Mouse (Mus musculus): Measurements from ENCODE around the gene Kprp. TPM values are rescaled to one million over a fixed set of nuclear protein-coding genes. Genes with fewer than 3 reads are reported as not detected.
"Not testable (repeated sequence)": the region's sequence is repeated elsewhere in the genome, so short reads cannot be mapped to it uniquely, and the experiment has no call there.

Kprp gene
- not detected in 2 replicates for polyA plus RNA-seq (2015; fragmentation: Nextera tagmentation; extraction: Ambion mirVana)

DNA sequence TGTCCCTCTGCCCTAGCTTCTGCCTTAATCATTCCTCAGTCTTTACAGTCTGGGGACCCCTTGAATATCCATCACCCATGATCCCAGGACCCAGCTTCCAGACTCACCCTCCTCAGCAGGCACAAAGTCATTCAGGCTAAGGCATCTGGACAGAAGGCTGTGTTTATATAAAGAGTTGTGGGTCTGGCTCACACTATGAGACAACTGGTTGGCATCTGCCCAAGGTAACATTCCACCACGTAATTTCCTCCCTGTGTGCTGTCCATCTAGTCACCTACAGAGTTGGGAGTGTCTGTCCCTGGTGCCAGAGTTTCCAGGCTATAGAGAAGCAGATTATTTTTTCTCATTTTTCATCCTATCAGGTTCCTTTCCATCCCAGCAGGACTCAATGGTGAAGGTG lies at the start of gene Kprp:
Gene Kprp, minus strand, starts transcription at position 140 of the 400 bp plus-strand sequence.
- no peaks in the 10 kb centered on the region for H3K27me3 ChIP-seq (replicated peaks; ENCODE audit: insufficient read depth, low read length)
- DNase-seq (ENCODE audit: low spot score) = no peak
- TF ChIP-seq CTCF (IDR thresholded peaks at IDR 0.05) = no peak
- no peak for TF ChIP-seq EP300 (IDR thresholded peaks at IDR 0.05)
- H3K36me3 ChIP-seq (ENCODE audit: insufficient read depth, low read length) = no peaks in the 10 kb centered on the region
- H3K4me3 ChIP-seq (ENCODE audit: low read depth, low read length) = no peak within 1 kb of the TSS
- WGBS = 19% methylated on average over 1 of the region's 1 CpGs
- H3K4me2 ChIP-seq (replicated peaks; ENCODE audit: low read depth, low read length) = no peak within 1 kb of the TSS
- no peak for ATAC-seq
- no peaks in the 10 kb centered on the region for H3K9me3 ChIP-seq (ENCODE audit: low read length)
- H3K9ac ChIP-seq (replicated peaks; ENCODE audit: low read depth) = no peak within 1 kb of the TSS
- no peaks in the 10 kb centered on the region for H3K4me1 ChIP-seq (ENCODE audit: insufficient read depth, low read depth, low read length)
- no peak within 1 kb of the TSS for H3K27ac ChIP-seq (ENCODE audit: low read length)

DNA sequence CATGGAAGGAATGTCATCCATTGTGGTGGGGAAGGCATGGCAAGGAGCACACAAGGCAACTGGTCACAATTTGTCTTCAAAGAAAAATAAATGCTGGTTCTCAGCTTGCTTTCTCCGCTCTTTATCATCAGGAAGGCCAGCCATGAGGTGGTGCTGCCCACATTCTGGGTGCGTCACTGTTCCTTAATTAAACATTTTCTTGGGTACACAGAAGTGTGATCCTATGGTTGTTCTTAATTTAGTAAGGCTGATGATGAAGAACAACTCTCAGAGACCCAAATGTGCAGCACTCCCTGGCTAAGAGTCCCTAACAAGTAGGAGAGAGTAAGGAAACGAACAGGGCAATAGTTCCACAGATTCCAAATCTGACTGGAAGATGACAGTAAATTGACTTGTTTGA lies 47.1 kb upstream of the Kprp start:
- Histone ChIP-seq H3K27ac (ENCODE audit: low read length) (no peak overlapping the region), H3K9ac (replicated peaks; ENCODE audit: low read depth) (no peak overlapping the region), H3K4me1 (ENCODE audit: insufficient read depth, low read depth, low read length) (no peaks in the 10 kb centered on the region), H3K4me2 (replicated peaks; ENCODE audit: low read depth, low read length) (no peak overlapping the region), H3K4me3 (ENCODE audit: low read depth, low read length) (no peak overlapping the region), H3K36me3 (ENCODE audit: insufficient read depth, low read length) (no peaks in the 10 kb centered on the region), H3K27me3 (replicated peaks; ENCODE audit: insufficient read depth, low read length) (no peaks in the 10 kb centered on the region), H3K9me3 (ENCODE audit: low read length) (no peaks in the 10 kb centered on the region)
- DNase-seq (ENCODE audit: low spot score) (no peak), ATAC-seq (no peak)
- whole genome bisulfite sequencing = 83% methylated on average over 3 of the region's 3 CpGs
- TF ChIP-seq CTCF (IDR thresholded peaks at IDR 0.05) (no peak), EP300 (IDR thresholded peaks at IDR 0.05) (no peak)

DNA sequence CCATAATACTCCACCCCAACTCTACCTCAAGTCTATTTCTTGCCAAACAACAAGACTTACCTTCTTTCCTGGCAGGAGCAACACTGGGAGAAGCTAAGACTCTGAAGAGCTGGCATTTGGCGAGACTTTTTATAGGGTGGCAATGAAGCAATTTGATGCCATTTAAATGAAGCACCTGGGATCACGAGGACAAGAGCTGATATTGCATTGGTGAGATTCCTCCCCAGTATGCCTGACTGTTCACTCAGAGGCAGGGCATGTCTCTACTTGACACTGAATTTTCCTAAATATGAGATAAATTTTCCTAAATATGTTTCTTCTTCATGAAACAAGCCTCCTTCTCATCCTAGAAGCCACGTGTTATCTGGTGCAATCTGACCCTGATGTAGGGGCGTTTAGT lies 43.1 kb upstream of the Kprp start, which contains the start of gene 2310050C09Rik:
Gene 2310050C09Rik, minus strand, starts transcription at position 101 of the 400 bp plus-strand sequence.
- WGBS = 74% methylated on average over 4 of the region's 4 CpGs
- ATAC-seq = no peak

DNA sequence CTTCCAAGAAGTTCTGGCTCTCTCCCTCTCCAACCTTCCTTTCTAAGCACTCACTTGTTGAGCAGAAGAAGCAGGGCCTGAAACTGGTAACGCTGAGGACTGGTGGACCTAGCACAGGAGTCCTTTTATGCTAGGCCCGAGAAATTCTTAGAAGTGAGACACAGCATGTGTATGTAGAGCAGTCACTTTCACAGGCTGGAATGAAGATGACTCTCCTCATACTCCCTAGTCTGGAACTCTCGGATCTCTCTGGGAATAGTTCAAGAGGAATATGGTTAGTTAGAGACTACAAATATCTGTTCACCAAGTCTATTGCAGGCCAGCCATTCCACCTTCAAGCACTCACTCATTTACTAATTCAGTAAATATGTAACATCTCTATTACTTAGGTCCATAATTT lies 24.1 kb upstream of the Kprp start, which contains the start of gene Lce1l:
Gene Lce1l, minus strand, starts transcription at position 101 of the 400 bp plus-strand sequence.
- Histone ChIP-seq H3K27ac (ENCODE audit: low read length) (no peak within 1 kb of the TSS), H3K27me3 (replicated peaks; ENCODE audit: insufficient read depth, low read length) (no peaks in the 10 kb centered on the region), H3K9me3 (ENCODE audit: low read length) (no peaks in the 10 kb centered on the region), H3K4me2 (replicated peaks; ENCODE audit: low read depth, low read length) (no peak within 1 kb of the TSS), H3K4me1 (ENCODE audit: insufficient read depth, low read depth, low read length) (no peaks in the 10 kb centered on the region), H3K9ac (replicated peaks; ENCODE audit: low read depth) (no peak within 1 kb of the TSS), H3K4me3 (ENCODE audit: low read depth, low read length) (no peak within 1 kb of the TSS), H3K36me3 (ENCODE audit: insufficient read depth, low read length) (no peaks in the 10 kb centered on the region)
- 72% methylated on average over 3 of the region's 3 CpGs for WGBS
- ATAC-seq (no peak), DNase-seq (ENCODE audit: low spot score) (no peak)
- no peak for TF ChIP-seq CTCF (IDR thresholded peaks at IDR 0.05)

More for the DNA sequence above, 43.1 kb upstream of the Kprp start, which contains the start of gene 2310050C09Rik:
- no peaks in the 10 kb centered on the region for H3K4me1 ChIP-seq (ENCODE audit: insufficient read depth, low read depth, low read length)
- no peak within 1 kb of the TSS for H3K4me3 ChIP-seq (ENCODE audit: low read depth, low read length)
- H3K9ac ChIP-seq (replicated peaks; ENCODE audit: low read depth) = no peak within 1 kb of the TSS
- H3K27me3 ChIP-seq (replicated peaks; ENCODE audit: insufficient read depth, low read length) = no peaks in the 10 kb centered on the region
- H3K36me3 ChIP-seq (ENCODE audit: insufficient read depth, low read length) = no peaks in the 10 kb centered on the region
- no peaks in the 10 kb centered on the region for H3K9me3 ChIP-seq (ENCODE audit: low read length)
- H3K4me2 ChIP-seq (replicated peaks; ENCODE audit: low read depth, low read length) = no peak within 1 kb of the TSS
- no peak within 1 kb of the TSS for H3K27ac ChIP-seq (ENCODE audit: low read length)
- no peak for DNase-seq (ENCODE audit: low spot score)
- TF ChIP-seq CTCF (IDR thresholded peaks at IDR 0.05) (no peak), EP300 (IDR thresholded peaks at IDR 0.05) (no peak)

DNA sequence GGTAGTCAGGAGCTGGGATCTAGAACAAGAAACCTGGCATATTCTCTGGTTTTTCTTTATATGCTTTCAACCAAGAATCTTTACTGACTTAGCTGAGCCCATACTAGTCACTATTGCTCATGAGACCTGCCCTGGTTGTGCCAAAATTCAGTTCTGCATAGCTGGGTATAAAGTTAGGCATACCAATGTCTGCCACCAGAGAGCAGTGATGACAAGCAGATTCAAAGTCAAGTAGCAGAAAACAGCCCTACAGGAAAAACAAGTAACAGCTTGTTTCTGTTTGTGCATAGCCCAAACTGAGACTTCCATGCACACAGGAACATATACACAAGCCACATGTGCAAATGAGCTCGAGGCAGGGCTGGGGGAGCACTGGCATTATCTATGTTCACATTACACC lies 1.2 kb downstream of the Kprp start:
- Histone ChIP-seq H3K9me3 (ENCODE audit: low read length) (no peaks in the 10 kb centered on the region), H3K9ac (replicated peaks; ENCODE audit: low read depth) (no peak overlapping the region), H3K27ac (ENCODE audit: low read length) (no peak overlapping the region), H3K36me3 (ENCODE audit: insufficient read depth, low read length) (no peaks in the 10 kb centered on the region), H3K4me3 (ENCODE audit: low read depth, low read length) (no peak overlapping the region), H3K4me2 (replicated peaks; ENCODE audit: low read depth, low read length) (no peak overlapping the region), H3K4me1 (ENCODE audit: insufficient read depth, low read depth, low read length) (no peaks in the 10 kb centered on the region), H3K27me3 (replicated peaks; ENCODE audit: insufficient read depth, low read length) (no peaks in the 10 kb centered on the region)
- 7% methylated on average over 1 of the region's 1 CpGs for WGBS
- no peak for ATAC-seq
- no peak for DNase-seq (ENCODE audit: low spot score)
- TF ChIP-seq CTCF (IDR thresholded peaks at IDR 0.05) (no peak), EP300 (IDR thresholded peaks at IDR 0.05) (no peak)

DNA sequence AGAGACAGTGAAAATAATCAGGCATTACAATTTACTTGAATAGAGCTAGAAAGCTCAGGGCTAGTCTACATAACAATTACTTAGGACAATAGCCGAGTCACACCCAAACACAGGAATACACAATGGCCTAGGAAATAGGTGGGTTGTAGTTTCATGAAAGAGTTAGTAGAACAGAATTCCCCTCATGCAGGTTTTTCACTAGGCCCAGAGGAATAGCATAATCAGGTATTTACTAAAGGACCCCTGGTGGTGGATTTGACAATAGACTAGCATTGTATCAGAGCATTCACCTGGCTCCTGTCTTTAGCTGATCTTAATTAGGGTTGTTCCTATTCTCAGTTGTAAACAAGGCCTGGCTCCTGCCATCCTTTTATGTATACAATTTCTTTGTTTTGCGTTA lies 11.0 kb downstream of the Kprp start:
- H3K4me3 ChIP-seq (ENCODE audit: low read depth, low read length); H3K9me3 ChIP-seq (ENCODE audit: low read length); H3K4me2 ChIP-seq (replicated peaks; ENCODE audit: low read depth, low read length); H3K9ac ChIP-seq (replicated peaks; ENCODE audit: low read depth); H3K27ac ChIP-seq (ENCODE audit: low read length); DNase-seq (ENCODE audit: low spot score); ATAC-seq; H3K27me3 ChIP-seq (replicated peaks; ENCODE audit: insufficient read depth, low read length); H3K36me3 ChIP-seq (ENCODE audit: insufficient read depth, low read length); H3K4me1 ChIP-seq (ENCODE audit: insufficient read depth, low read depth, low read length): not testable (repeated sequence)
- 90% methylated on average over 2 of the region's 2 CpGs for WGBS

DNA sequence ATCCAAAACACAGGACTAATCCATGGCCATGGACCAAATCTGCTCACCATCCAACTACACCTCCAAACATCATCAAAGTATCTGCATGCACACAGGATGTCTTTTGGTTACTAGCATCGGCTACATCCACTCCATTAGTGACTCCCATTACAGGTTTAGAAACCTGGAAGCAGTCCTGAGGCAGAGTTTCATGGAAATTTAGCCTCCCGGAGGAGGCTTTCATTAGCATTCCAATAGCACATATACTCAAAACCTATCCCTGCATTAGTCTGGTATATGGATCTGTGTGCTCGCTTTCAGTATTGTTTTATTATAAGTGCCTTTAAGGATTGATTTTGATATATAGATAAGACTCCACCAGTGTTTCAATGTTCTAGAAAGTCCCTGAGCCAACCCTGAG lies 11.5 kb downstream of the Kprp start:
- no peak overlapping the region for H3K9ac ChIP-seq (replicated peaks; ENCODE audit: low read depth)
- H3K4me1 ChIP-seq (ENCODE audit: insufficient read depth, low read depth, low read length) = no peaks in the 10 kb centered on the region
- ATAC-seq (no peak), DNase-seq (ENCODE audit: low spot score) (no peak)
- no peak overlapping the region for H3K4me3 ChIP-seq (ENCODE audit: low read depth, low read length)
- WGBS = 84% methylated on average over 3 of the region's 3 CpGs
- H3K36me3 ChIP-seq (ENCODE audit: insufficient read depth, low read length) = no peaks in the 10 kb centered on the region
- no peaks in the 10 kb centered on the region for H3K9me3 ChIP-seq (ENCODE audit: low read length)
- no peak for TF ChIP-seq CTCF (IDR thresholded peaks at IDR 0.05)
- TF ChIP-seq EP300 (IDR thresholded peaks at IDR 0.05) = no peak
- no peaks in the 10 kb centered on the region for H3K27me3 ChIP-seq (replicated peaks; ENCODE audit: insufficient read depth, low read length)
- no peak overlapping the region for H3K27ac ChIP-seq (ENCODE audit: low read length)
- H3K4me2 ChIP-seq (replicated peaks; ENCODE audit: low read depth, low read length) = no peak overlapping the region

Data from lung, postnatal 0 days (tissue).